ENCODE assay signal across 24 mouse cellular contexts in the genomic region with DNA sequence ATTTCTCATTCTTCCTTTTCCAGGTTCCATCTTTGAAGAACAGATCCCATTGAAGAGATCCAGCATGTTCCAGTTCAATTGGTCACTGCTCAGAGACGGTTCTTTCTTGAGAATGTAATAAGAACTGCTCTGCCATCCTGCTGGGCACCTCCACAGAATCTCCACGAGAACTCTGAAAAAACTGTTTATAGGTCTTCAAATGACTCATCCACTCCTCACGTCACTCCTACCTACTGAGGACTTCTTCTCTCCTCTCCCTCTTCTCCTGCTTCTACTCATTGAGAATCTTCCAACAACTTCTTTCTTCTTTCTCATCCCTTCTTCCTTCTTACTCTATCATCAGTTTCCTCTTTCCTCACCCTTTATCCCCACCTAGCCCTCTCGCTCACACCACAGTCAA.
DNase-seq lines count a peak whose midpoint lies in the region; ATAC-seq and TF ChIP-seq lines count a peak whose summit lies in the region.
"Had no signal": no experiment of that assay in that cellular context is flagged by ENCODE, and none has a peak within 500 bp of the region (broad histone marks: within the 10 kb centered on the region; RNA-seq: fewer than 3 reads in every experiment).

No protein-coding gene starts in this region.

- no peak overlapping the region for H3K27ac ChIP-seq in CH12.LX (ENCODE audit: insufficient read depth, low read depth)

- H3K9me3 ChIP-seq in CH12.LX (replicated peaks; ENCODE audit: low read length), result no peaks in the 10 kb centered on the region

- H3K4me2 ChIP-seq in CH12.LX (ENCODE audit: insufficient read depth, low read depth, poor library complexity, severe bottlenecking), result no peak overlapping the region

- H3K36me3 ChIP-seq in CH12.LX (replicated peaks in 1 of 2; ENCODE audit: control insufficient read depth in 1 of 2, insufficient read depth in 1 of 2, low read length in 1 of 2), result no peaks in the 10 kb centered on the region
- H3K36me3 ChIP-seq: G1E had no signal

- dilution Hi-C loops in CH12.LX (cut with MboI; ENCODE audit: extremely low pct_ligation_motif_present, extremely low pct_unique_long_range_greater_than_20kb, low sequenced_read_pairs), result no loop called here

- peaks cover 5 to 19% of the 10 kb centered on the region in 2 experiments for H3K4me1 ChIP-seq in CH12.LX (ENCODE audit: control insufficient read depth in 1 of 2, insufficient read depth in 2 of 2)

- no peaks in the 10 kb centered on the region for H3K27me3 ChIP-seq in CH12.LX (replicated peaks)
- H3K27me3 ChIP-seq: Patski had no signal

- H3K79me2 ChIP-seq in CH12.LX (replicated peaks; ENCODE audit: control insufficient read depth, extremely low read depth, insufficient read depth, poor library complexity, severe bottlenecking), result no peaks in the 10 kb centered on the region

- in situ Hi-C loops in CH12.LX (cut with MboI; ENCODE audit: low pct_ligation_motif_present, low pct_unique_long_range_greater_than_20kb, low sequenced_read_pairs), result no loop called here

- TF ChIP-seq POLR2A in CH12.LX (IDR thresholded peaks at IDR 0.05; ENCODE audit: low read depth, low read length), result no peak

- H3K4me3 ChIP-seq in CH12.LX (replicated peaks in 1 of 3; ENCODE audit: low read depth in 2 of 3, low read length in 2 of 3, poor library complexity in 1 of 3), result no peak overlapping the region

- no peak overlapping the region for H3K9ac ChIP-seq in CH12.LX (ENCODE audit: insufficient read depth, low read depth)

- no peak for TF ChIP-seq RAD21 in CH12.LX (IDR thresholded peaks at IDR 0.05; ENCODE audit: low read depth, low read length)

- no peak for TF ChIP-seq CTCF in CH12.LX (conservative IDR thresholded peaks at IDR 0.05 in 1 of 2, IDR thresholded peaks at IDR 0.05 in 1 of 2; ENCODE audit: low read depth in 2 of 2, low read length in 2 of 2)

- peak; percentile 92 for ATAC-seq in frontal cortex, adult (ENCODE audit: low TSS enrichment)
- no peak for ATAC-seq in CD4-positive, CD25-positive, alpha-beta regulatory T cell, adult 4 months
- ATAC-seq: activated CD4-positive, CD25-positive, alpha-beta regulatory T cell, adult 4 months; Patski had no signal

- no peak for DNase-seq in frontal cortex, postnatal 36 days (ENCODE audit: low spot score in 2 of 2)
- peak; percentile 8 for DNase-seq in heart, adult 11 months
- DNase-seq in heart, adult 18-20 months, result no peak
- no peak for DNase-seq in CH12.LX (ENCODE audit: extremely low read depth)
- peak; percentile 26 for DNase-seq in brain, adult 2 months (ENCODE audit: low read depth, low spot score)
- no peak for DNase-seq in Muller cell, postnatal 12 days (ENCODE audit: inconsistent ontology term)
- DNase-seq: adrenal gland, adult 2 months; adrenal gland, adult 8-10 months; adrenal gland, postnatal 10 days; adrenal gland, postnatal 14 days; adrenal gland, postnatal 25 days; adrenal gland, postnatal 36 days; B cell, adult 2 months; cerebellum, adult 11 months; cerebellum, adult 11-12 months; cerebellum, adult 18-20 months; cerebellum, adult 2 months; cerebellum, adult 8-10 months; cerebellum, adult 9-10 months had no signal

- TF ChIP-seq EP300 in CH12.LX (IDR thresholded peaks at IDR 0.05; ENCODE audit: low read length), result 0 out of 2 replicates have a peak, but pooled peaks have one; percentile 37

TF ChIP-seq in CH12.LX, 34 proteins besides CTCF, POLR2A, EP300 and RAD21:
- TF ChIP-seq TCF12 (IDR thresholded peaks at IDR 0.05; ENCODE audit: low read depth, low read length) (no peak), CHD2 (IDR thresholded peaks at IDR 0.05; ENCODE audit: low read length) (no peak), SIN3A (IDR thresholded peaks at IDR 0.05; ENCODE audit: low read length) (no peak), USF1 (IDR thresholded peaks at IDR 0.05; ENCODE audit: low read depth, low read length) (no peak), USF2 (conservative IDR thresholded peaks at IDR 0.05; ENCODE audit: low read depth, low read length) (no peak), MAFK (IDR thresholded peaks at IDR 0.05; ENCODE audit: insufficient replicate concordance, low read length) (no peak), CHD1 (IDR thresholded peaks at IDR 0.05; ENCODE audit: low read depth, low read length) (no peak), JUN (IDR thresholded peaks at IDR 0.05; ENCODE audit: insufficient read depth, low read depth, low read length) (peak; percentile 33; the same call in 1 of the 2 replicates), ZNF384 (IDR thresholded peaks at IDR 0.05; ENCODE audit: low read depth, low read length) (peak; percentile 39; the same call in 1 of the 2 replicates), ZMIZ1 (IDR thresholded peaks at IDR 0.05; ENCODE audit: low read depth, low read length) (no peak), SMC3 (IDR thresholded peaks at IDR 0.05; ENCODE audit: low read depth, low read length) (no peak), MAZ (IDR thresholded peaks at IDR 0.05; ENCODE audit: low read depth, low read length) (no peak), BHLHE40 (IDR thresholded peaks at IDR 0.05; ENCODE audit: low read depth, low read length) (no peak), RCOR1 (conservative IDR thresholded peaks at IDR 0.05; ENCODE audit: low read depth, low read length) (no peak), HCFC1 (IDR thresholded peaks at IDR 0.05; ENCODE audit: low read depth, low read length) (no peak), NRF1 (IDR thresholded peaks at IDR 0.05; ENCODE audit: low read depth, low read length) (no peak), MXI1 (IDR thresholded peaks at IDR 0.05; ENCODE audit: low read depth, low read length) (no peak), JUND (conservative IDR thresholded peaks at IDR 0.05; ENCODE audit: low read depth, low read length) (peak; percentile 51), IRF4 (IDR thresholded peaks at IDR 0.05; ENCODE audit: low read depth, low read length) (peak; percentile 48), MYC (IDR thresholded peaks at IDR 0.05; ENCODE audit: low read depth, low read length) (no peak), UBTF (IDR thresholded peaks at IDR 0.05; ENCODE audit: low read depth, low read length) (no peak), ZC3H11A (IDR thresholded peaks at IDR 0.05; ENCODE audit: low read depth, low read length) (no peak), MEF2A (IDR thresholded peaks at IDR 0.05; ENCODE audit: borderline replicate concordance, low read depth, low read length) (no peak), TBP (conservative IDR thresholded peaks at IDR 0.05; ENCODE audit: low read depth, low read length) (no peak)
TF ChIP-seq in CH12.LX: peak in this region for 4.

Comparison
In these comparisons a context has a peak if more than half of its experiments do, and no peak if none do; other contexts are left out.
1. DNase-seq: peak in heart, adult 11 months (single experiment) and brain, adult 2 months (single experiment); none in frontal cortex, postnatal 36 days (0 of 2), heart, adult 18-20 months (0 of 2), CH12.LX (single experiment) and Muller cell, postnatal 12 days (single experiment).